10 mouse cellular contexts compared by ENCODE assay signal in the genomic region with DNA sequence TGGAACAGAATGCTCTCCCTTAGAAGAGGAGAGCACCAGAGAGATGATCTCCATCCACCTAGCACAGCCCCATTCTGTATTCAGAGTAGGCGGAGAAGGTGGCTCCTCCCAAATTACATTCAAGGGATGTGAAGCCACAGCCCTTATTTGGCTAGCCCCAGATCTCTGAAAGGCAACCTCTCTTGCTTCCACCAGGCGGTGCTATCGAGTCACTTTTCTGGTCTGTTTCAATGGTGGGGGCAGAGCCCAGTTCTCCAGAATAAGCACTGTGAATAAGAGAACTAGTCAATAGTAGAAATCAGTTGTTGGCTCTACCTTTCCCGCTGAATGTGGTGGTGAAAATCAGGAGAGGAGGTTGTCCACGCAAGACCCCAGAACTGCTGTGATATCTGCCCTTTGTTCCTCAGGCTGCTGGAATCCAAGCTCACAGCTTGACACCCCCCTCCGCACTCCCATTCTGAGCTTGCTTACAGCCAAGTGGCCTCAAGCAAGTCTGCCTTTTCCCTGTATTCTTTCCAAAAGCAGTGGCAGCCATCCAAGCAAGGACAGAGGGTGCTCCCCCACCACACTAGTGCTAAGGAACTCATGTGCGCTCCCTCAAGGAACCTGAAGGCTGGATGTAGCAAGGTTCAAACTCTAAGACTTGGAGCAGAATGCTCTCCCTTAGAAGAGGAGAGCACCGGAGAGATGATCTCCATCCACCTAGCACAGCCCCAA. TPM values are rescaled to one million over a fixed set of nuclear protein-coding genes. Genes with fewer than 3 reads are reported as not detected.
A peak's percentile ranks its signal among the peaks of the same experiment; 100 is the strongest.
DNase-seq lines count a peak whose midpoint lies in the region; ATAC-seq and TF ChIP-seq lines count a peak whose summit lies in the region.
"Had no signal": no experiment of that assay in that cellular context is flagged by ENCODE, and none has a peak within 500 bp of the region (broad histone marks: within the 10 kb centered on the region; RNA-seq: fewer than 3 reads in every experiment).

No protein-coding gene starts in this region.

- intact Hi-C loops in heart, postnatal 10 days (cut with DNase I) = no loop called here

- TF ChIP-seq CTCF in thymus, adult 2 months (IDR thresholded peaks at IDR 0.05; ENCODE audit: borderline replicate concordance, control insufficient read depth, extremely low read depth, insufficient read depth, low read length, poor library complexity) = no peak

- H3K4me1 ChIP-seq in heart, embryonic 12.5 days (replicated peaks) = no peaks in the 10 kb centered on the region
- H3K4me1 ChIP-seq in thymus, adult 2 months (replicated peaks; ENCODE audit: control insufficient read depth, insufficient read depth, low read length) = no peaks in the 10 kb centered on the region
- H3K4me1 ChIP-seq in limb, embryonic 11.5 days (ENCODE audit: control insufficient read depth, insufficient read depth, low read length) = no peaks in the 10 kb centered on the region
- H3K4me1 ChIP-seq in midbrain, embryonic 10.5 days = no peaks in the 10 kb centered on the region
- H3K4me1 ChIP-seq: limb, embryonic 13.5 days had no signal

- H3K4me2 ChIP-seq in heart, embryonic 12.5 days = no peak overlapping the region
- no peak overlapping the region for H3K4me2 ChIP-seq in limb, embryonic 11.5 days (ENCODE audit: low read depth, severe bottlenecking)
- H3K4me2 ChIP-seq: limb, embryonic 13.5 days had no signal

- H3K9ac ChIP-seq in heart, embryonic 12.5 days = no peak overlapping the region
- no peak overlapping the region for H3K9ac ChIP-seq in limb, embryonic 11.5 days (ENCODE audit: low read length)
- H3K9ac ChIP-seq: limb, embryonic 13.5 days had no signal

- peak; percentile 13 to 38 for DNase-seq in heart, postnatal 10 days
- peak; percentile 20 for DNase-seq in thymus, postnatal 0 days (ENCODE audit: low spot score)
- DNase-seq in thymus, adult 2 months = no peak
- DNase-seq in cerebellum, postnatal 25 days = peak; percentile 11 to 33
- peak; percentile 55 for DNase-seq in limb, embryonic 11.5 days (ENCODE audit: low spot score)
- peak; percentile 67 for DNase-seq in testis, postnatal 10 days (ENCODE audit: low spot score)
- no peak for DNase-seq in midbrain, embryonic 10.5 days (ENCODE audit: low spot score)

- no peak for TF ChIP-seq POLR2A in thymus, adult 2 months (IDR thresholded peaks at IDR 0.05; ENCODE audit: control insufficient read depth, extremely low read depth, insufficient read depth, low read length, poor library complexity)

- WGBS in heart, embryonic 12.5 days = 41% methylated on average over 8 of the region's 8 CpGs
- WGBS in thymus, adult 2 months = 46% methylated on average over 8 of the region's 8 CpGs
- WGBS in limb, embryonic 11.5 days = 46% methylated on average over 8 of the region's 8 CpGs
- 49% methylated on average over 8 of the region's 8 CpGs for WGBS in midbrain, embryonic 10.5 days

- no peak overlapping the region for H3K4me3 ChIP-seq in heart, embryonic 12.5 days
- H3K4me3 ChIP-seq in thymus, adult 2 months (ENCODE audit: control insufficient read depth, insufficient read depth, low read length) = no peak overlapping the region
- no peak overlapping the region for H3K4me3 ChIP-seq in limb, embryonic 11.5 days (ENCODE audit: low read depth, low read length)
- no peak overlapping the region for H3K4me3 ChIP-seq in midbrain, embryonic 10.5 days
- H3K4me3 ChIP-seq: limb, embryonic 13.5 days had no signal

- no peaks in the 10 kb centered on the region for H3K36me3 ChIP-seq in heart, embryonic 12.5 days
- H3K36me3 ChIP-seq in thymus, adult 2 months (ENCODE audit: control insufficient read depth, insufficient read depth, low read length) = no peaks in the 10 kb centered on the region
- H3K36me3 ChIP-seq in limb, embryonic 11.5 days (ENCODE audit: control insufficient read depth, insufficient read depth, low read length) = no peaks in the 10 kb centered on the region
- no peaks in the 10 kb centered on the region for H3K36me3 ChIP-seq in midbrain, embryonic 10.5 days
- H3K36me3 ChIP-seq: limb, embryonic 13.5 days had no signal

- H3K9me3 ChIP-seq in heart, embryonic 12.5 days (replicated peaks) = no peaks in the 10 kb centered on the region
- H3K9me3 ChIP-seq in limb, embryonic 11.5 days (ENCODE audit: control insufficient read depth, low read length) = no peaks in the 10 kb centered on the region
- H3K9me3 ChIP-seq in midbrain, embryonic 10.5 days (replicated peaks) = no peaks in the 10 kb centered on the region
- H3K9me3 ChIP-seq: limb, embryonic 13.5 days had no signal

- ATAC-seq in heart, embryonic 12.5 days (ENCODE audit: insufficient number of reproducible peaks, low FRiP score) = no peak
- no peak for ATAC-seq in limb, embryonic 11.5 days (ENCODE audit: insufficient number of reproducible peaks, low FRiP score, low TSS enrichment, low read depth)

- H3K27me3 ChIP-seq in heart, embryonic 12.5 days (replicated peaks) = 0 out of 2 replicates have a peak, but pooled peaks cover 5% of the 10 kb centered on the region
- no peaks in the 10 kb centered on the region for H3K27me3 ChIP-seq in thymus, adult 2 months (ENCODE audit: control insufficient read depth, insufficient read depth, low read length)
- H3K27me3 ChIP-seq in limb, embryonic 11.5 days (ENCODE audit: control insufficient read depth, insufficient read depth, low read length) = no peaks in the 10 kb centered on the region
- H3K27me3 ChIP-seq in midbrain, embryonic 10.5 days (ENCODE audit: low read depth, poor library complexity, severe bottlenecking) = no peaks in the 10 kb centered on the region
- H3K27me3 ChIP-seq: limb, embryonic 13.5 days had no signal

- H3K27ac ChIP-seq in heart, embryonic 12.5 days (ENCODE audit: poor library complexity, severe bottlenecking) = no peak overlapping the region
- no peak overlapping the region for H3K27ac ChIP-seq in thymus, adult 2 months (ENCODE audit: control insufficient read depth, insufficient read depth, low read length)
- H3K27ac ChIP-seq in limb, embryonic 11.5 days (replicated peaks; ENCODE audit: low read depth, low read length) = no peak overlapping the region
- H3K27ac ChIP-seq in midbrain, embryonic 10.5 days (replicated peaks) = no peak overlapping the region
- H3K27ac ChIP-seq: limb, embryonic 13.5 days had no signal

RNA-seq across cellular contexts. Expression of gene Krt14, which starts 7.1 kb away (rescaled TPM):
- total RNA-seq in heart, postnatal 10 days (2021) = 1 to 10 TPM; 1.8 to 2.7 TPM
- 1.3 and 2.2 TPM in 2 replicates for polyA plus RNA-seq in heart, embryonic 12.5 days (2016; fragmentation: Nextera tagmentation; extraction: Ambion mirVana)
- 40.8 and 47.9 TPM in 2 replicates for polyA plus RNA-seq in thymus, postnatal 0 days (2015; fragmentation: Nextera tagmentation; extraction: Ambion mirVana)
- polyA plus RNA-seq in thymus, adult 2 months (2012; rRNA removed) = 59.7 and 80.7 TPM in 2 replicates
- 47.5 and 49.6 TPM in 2 replicates for polyA plus RNA-seq in limb, embryonic 11.5 days (2014; fragmentation: Nextera tagmentation; extraction: Ambion mirVana)
- 1.0 and 1.2 TPM in 2 replicates for polyA plus RNA-seq in midbrain, embryonic 10.5 days (2016; fragmentation: Nextera tagmentation; extraction: Ambion mirVana)
- polyA plus RNA-seq: spleen, adult 2 months had no signal

RNA-seq across cellular contexts. Expression of gene Krt9, which starts 7.2 kb away (rescaled TPM):
- not detected for total RNA-seq in heart, postnatal 10 days (2021)
- polyA plus RNA-seq in heart, embryonic 12.5 days (2016; fragmentation: Nextera tagmentation; extraction: Ambion mirVana) = not detected in 2 replicates
- 0.08 and 0.10 TPM in 2 replicates for polyA plus RNA-seq in thymus, postnatal 0 days (2015; fragmentation: Nextera tagmentation; extraction: Ambion mirVana)
- polyA plus RNA-seq in thymus, adult 2 months (2012; rRNA removed) = 0.31 and 0.42 TPM in 2 replicates
- polyA plus RNA-seq in limb, embryonic 11.5 days (2014; fragmentation: Nextera tagmentation; extraction: Ambion mirVana) = 0.07 and 0.09 TPM in 2 replicates
- polyA plus RNA-seq in midbrain, embryonic 10.5 days (2016; fragmentation: Nextera tagmentation; extraction: Ambion mirVana) = not detected in 2 replicates
- polyA plus RNA-seq: limb, embryonic 13.5 days; spleen, adult 2 months had no signal

RNA-seq across cellular contexts. Expression of gene Krt16, which starts 48.4 kb away (rescaled TPM):
- total RNA-seq in heart, postnatal 10 days (2021) = not detected
- not detected in 2 replicates for polyA plus RNA-seq in heart, embryonic 12.5 days (2016; fragmentation: Nextera tagmentation; extraction: Ambion mirVana)
- 2.5 and 2.7 TPM in 2 replicates for polyA plus RNA-seq in thymus, postnatal 0 days (2015; fragmentation: Nextera tagmentation; extraction: Ambion mirVana)
- polyA plus RNA-seq in thymus, adult 2 months (2012; rRNA removed) = 4.1 and 4.8 TPM in 2 replicates
- polyA plus RNA-seq in limb, embryonic 11.5 days (2014; fragmentation: Nextera tagmentation; extraction: Ambion mirVana) = not detected in 2 replicates
- not detected in 2 replicates for polyA plus RNA-seq in midbrain, embryonic 10.5 days (2016; fragmentation: Nextera tagmentation; extraction: Ambion mirVana)
- polyA plus RNA-seq: spleen, adult 2 months had no signal

RNA-seq across cellular contexts. Expression of gene Krt19, which starts 51.8 kb away (rescaled TPM):
- total RNA-seq in heart, postnatal 10 days (2021) = 10 to 100 TPM; 10.3 to 16.7 TPM
- polyA plus RNA-seq in heart, embryonic 12.5 days (2016; fragmentation: Nextera tagmentation; extraction: Ambion mirVana) = 86.8 and 88.0 TPM in 2 replicates
- polyA plus RNA-seq in thymus, postnatal 0 days (2015; fragmentation: Nextera tagmentation; extraction: Ambion mirVana) = 10.2 and 19.1 TPM in 2 replicates
- polyA plus RNA-seq in thymus, adult 2 months (2012; rRNA removed) = 8.7 and 13.0 TPM in 2 replicates
- polyA plus RNA-seq in limb, embryonic 11.5 days (2014; fragmentation: Nextera tagmentation; extraction: Ambion mirVana) = 6.4 and 8.0 TPM in 2 replicates
- 5.9 and 6.3 TPM in 2 replicates for polyA plus RNA-seq in midbrain, embryonic 10.5 days (2016; fragmentation: Nextera tagmentation; extraction: Ambion mirVana)

Comparison
In these comparisons a context has a peak if more than half of its experiments do, and no peak if none do; other contexts are left out.
1. DNase-seq: peak in heart, postnatal 10 days (2 of 2), thymus, postnatal 0 days (single experiment), cerebellum, postnatal 25 days (2 of 2), limb, embryonic 11.5 days (single experiment) and testis, postnatal 10 days (single experiment); none in thymus, adult 2 months (single experiment) and midbrain, embryonic 10.5 days (single experiment).
2. RNA of gene Krt14, which starts 7.1 kb away (polyA plus RNA-seq): 59.7 to 80.7 TPM in thymus, adult 2 months, 47.5 to 49.6 TPM in limb, embryonic 11.5 days and 40.8 to 47.9 TPM in thymus, postnatal 0 days; 1.3 to 2.2 TPM in heart, embryonic 12.5 days and 1.0 to 1.2 TPM in midbrain, embryonic 10.5 days; every median in the first group is over 10 times any median in the second.